Mouse (Mus musculus): ENCODE measurements around the gene Olfr1180.
"Not testable (repeated sequence)": the region's sequence is repeated elsewhere in the genome, so short reads cannot be mapped to it uniquely, and the experiment has no call there.

Olfr1180 gene

DNA sequence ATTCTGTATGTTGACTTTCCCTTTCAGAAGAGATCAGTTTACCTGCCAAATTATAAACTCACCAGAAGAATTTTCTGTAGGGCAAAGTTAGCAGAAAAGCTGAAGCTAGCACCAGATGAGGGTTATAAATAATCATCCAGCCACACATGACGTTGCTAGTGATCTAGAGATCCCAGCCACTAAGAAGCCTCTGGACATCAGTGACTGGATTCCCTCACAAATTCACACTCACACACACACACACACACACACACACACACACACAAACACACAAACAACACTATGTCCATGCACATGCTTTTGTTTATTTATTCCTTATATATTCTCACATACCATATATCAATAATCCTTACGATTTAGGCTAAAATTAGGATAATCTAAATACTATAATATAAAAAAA lies at the start of gene Olfr1180:
Gene Olfr1180, minus strand, starts transcription at position 101 of the 400 bp plus-strand sequence.
- DNase-seq (ENCODE audit: low read depth), result no peak

DNA sequence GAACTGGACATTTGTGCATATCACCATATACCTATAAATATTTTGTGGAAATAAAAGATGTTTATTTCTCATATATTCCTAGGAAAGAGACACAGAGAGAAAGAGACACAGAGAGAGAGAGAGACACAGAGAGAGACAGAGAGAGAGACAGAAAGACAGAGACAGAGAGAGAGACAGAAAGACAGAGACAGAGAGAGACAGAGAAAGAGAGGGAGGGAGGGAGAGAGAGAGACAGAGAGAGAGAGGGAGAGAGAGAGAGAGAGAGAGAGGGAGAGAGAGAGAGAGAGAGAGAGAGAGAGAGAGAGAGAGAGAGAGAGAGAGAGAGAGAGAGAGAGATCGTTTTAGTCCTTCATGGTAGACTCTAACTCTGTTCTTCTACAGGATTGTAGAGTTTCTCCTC lies 35.6 kb upstream of the Olfr1180 start, which contains the start of gene Olfr1183:
Gene Olfr1183, plus strand, starts transcription at position 301 of the 400 bp plus-strand sequence.
- DNase-seq (ENCODE audit: low read depth), result not testable (repeated sequence)

DNA sequence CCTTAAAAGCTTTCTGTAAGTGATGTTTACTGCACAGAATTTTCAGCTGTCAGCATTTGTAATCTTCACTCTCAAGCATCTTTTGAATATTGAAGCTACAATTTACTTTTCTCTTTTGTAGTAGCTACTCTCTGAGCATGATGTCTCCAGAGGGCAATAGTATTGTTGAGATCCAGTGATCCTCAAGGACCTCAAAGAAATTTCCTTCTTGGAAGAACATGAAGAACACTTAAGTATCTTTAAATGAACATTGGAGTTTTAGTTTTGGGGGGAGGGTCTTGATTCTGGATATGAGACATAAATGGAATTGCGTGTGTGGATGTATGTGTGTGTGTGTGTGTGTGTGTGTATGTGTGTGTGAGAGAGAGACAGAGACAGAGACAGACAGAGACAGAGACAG lies 30.1 kb upstream of the Olfr1180 start, which contains the start of gene Gm13757:
Gene Gm13757, minus strand, starts transcription at position 101 of the 400 bp plus-strand sequence.
- no peak for DNase-seq (ENCODE audit: low read depth)

DNA sequence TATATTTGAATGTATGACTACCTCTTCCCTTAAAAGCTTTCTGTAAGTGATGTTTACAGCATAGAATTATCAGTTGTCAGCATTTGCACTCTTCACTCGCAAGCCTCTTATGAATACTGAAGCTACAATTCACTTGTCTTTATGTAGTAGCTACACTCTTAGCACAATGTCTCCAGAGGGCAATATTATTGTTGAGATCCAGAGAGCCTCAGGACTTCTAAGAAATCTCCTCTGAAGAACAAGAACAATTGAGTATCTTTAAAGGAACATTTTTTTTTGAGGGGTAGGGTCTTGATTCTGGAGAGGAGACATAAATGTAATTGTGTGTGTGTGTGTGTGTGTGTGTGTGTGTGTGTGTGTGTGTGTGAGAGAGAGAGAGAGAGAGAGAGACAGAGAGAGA lies 7.1 kb upstream of the Olfr1180 start, which contains the start of gene Olfr1181:
Gene Olfr1181, minus strand, starts transcription at position 101 of the 400 bp plus-strand sequence.
- no peak for DNase-seq (ENCODE audit: low read depth)

DNA sequence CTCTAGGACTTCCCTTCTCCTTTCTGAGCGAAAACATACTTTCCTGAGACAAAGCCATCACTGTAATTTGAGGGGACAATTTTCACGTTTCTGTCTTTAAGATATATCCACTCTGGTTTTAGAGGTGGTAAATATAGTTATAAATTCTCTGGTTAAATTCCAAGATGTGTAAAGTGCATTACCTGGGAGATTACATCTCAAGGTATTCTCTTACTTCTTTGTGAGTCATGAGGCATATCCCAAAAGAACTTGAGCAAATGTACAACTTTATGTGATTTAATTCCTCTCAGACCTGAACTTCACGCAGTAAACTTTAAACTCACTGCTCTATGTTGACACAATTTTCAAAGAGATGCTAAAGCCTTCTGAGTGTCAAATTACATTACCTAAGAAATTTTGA lies 12.6 kb downstream of the Olfr1180 start, which contains the start of gene Olfr1179:
Gene Olfr1179, minus strand, starts transcription at position 101 of the 400 bp plus-strand sequence.
- no peak for DNase-seq (ENCODE audit: low read depth)

DNA sequence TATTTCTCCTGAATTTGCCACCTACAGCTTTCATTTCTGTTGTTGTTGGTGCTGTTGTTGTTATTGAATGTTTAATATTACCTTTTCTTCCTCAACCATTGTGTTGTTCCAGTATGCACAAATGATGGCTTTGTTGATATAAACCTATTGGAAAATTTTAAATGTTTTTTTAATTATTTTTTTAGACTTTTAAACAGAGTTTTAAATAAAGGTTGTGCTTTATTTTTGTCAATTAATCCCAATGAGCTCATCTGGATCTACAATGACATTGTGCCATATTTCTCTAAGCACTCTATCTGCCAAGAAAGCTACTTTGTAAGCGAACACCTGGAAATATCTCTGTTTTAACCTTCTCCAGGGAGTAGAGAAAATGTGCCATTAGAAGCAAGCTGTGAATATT lies 32.2 kb downstream of the Olfr1180 start, which contains the start of gene Olfr1178:
Gene Olfr1178, plus strand, starts transcription at position 301 of the 400 bp plus-strand sequence.
- no peak for DNase-seq (ENCODE audit: low read depth)

Measured in naive thymus-derived CD4-positive, alpha-beta T cell, adult 2 months (primary cell).